Mouse (Mus musculus) CD8-positive naive resting alpha-beta T cell, adult 57 days (primary cell): ENCODE data around the gene St3gal5. TPM values are rescaled to one million over a fixed set of nuclear protein-coding genes. Genes with fewer than 3 reads are reported as not detected.

Source experiments
- total RNA-seq: library from RNA; stranded (reverse); gene quantifications from one replicate; pipeline ENCODE4 v1.2.4, GENCODE M21; 2023

The St3gal5 gene
- total RNA-seq: 3.1 TPM

DNA sequence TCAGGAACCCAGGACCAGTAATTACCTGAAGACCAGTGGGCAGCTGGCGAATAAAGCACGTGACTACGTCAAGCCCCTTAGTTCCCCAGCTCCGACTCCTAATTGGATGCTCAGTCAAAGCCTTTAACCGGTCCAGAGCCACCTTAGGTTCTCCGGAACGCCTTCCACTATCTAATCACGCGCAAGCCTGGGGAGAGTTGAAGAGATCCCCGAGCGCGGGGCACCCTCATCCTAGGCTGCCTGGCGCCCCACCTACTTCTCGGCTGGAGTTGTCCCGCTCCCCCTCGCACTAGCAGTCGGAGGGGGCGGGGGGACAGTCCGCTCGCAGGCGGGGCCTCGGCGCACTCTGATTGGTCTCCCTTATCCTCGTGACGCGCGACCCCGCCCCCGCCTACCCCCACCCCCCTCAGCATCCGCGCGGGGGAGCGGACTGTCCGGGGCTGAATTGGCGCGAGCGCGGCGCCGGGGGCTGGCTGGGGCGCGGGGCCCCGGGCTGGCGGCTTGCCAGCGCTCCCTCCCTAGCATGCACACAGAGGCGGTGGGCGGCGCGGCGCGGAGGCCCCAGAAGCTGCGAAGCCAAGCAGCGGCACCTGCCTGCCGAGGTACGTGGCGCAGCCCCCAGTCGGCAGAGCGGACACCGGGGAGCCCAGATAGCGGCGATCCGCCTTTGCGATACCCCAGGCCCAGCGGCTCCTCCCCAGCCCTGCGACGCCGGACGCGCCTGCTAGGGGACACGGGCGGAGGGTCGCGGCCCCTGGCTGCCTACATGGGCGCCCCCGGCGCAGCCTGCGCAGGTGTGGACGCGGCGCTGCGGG is at the start of gene St3gal5:
St3gal5 (plus strand) TSS at position 412 of the 815 bp plus-strand sequence.

Other genes with a start within 250 kb of the St3gal5 start
- gene Ptcd3, start 188.8 kb upstream of the St3gal5 start, total RNA-seq: 88.5 TPM
- gene Polr1a, start 188.5 kb upstream of the St3gal5 start, total RNA-seq: 62.1 TPM
- gene Atoh8, start 138.0 kb downstream of the St3gal5 start, total RNA-seq: not detected
- not detected for gene Sftpb, start 207.0 kb downstream of the St3gal5 start, total RNA-seq
- 36.6 TPM for gene Usp39, start 247.6 kb downstream of the St3gal5 start, total RNA-seq
- gene 0610030E20Rik, start 249.7 kb downstream of the St3gal5 start, total RNA-seq: 33.6 TPM